Mouse (Mus musculus) kidney, adult 2 months (tissue): ENCODE measurements at regions not wholly inside any gene's neighbourhood (a gene's known extent, or its start where the extent isn't known, plus 50 kb on each side); places are given as distances from the start of the nearest gene placed in this dataset.

ENCODE experiments used
- CTCF ChIP-seq: fragments of 200-500 bp; conservative IDR thresholded peaks from 2 replicates; pipeline ENCODE4 v1.5.1; 2011; ENCODE audit warnings: low read depth, mild to moderate bottlenecking, control low read depth, low read length, moderate library complexity, mixed read lengths; ENCODE audit not compliant: insufficient read depth, insufficient read length
- POLR2A ChIP-seq: fragments of 200-500 bp; IDR thresholded peaks from one replicate; pipeline ENCODE4 v1.6.1; 2011; ENCODE audit warnings: low read depth, low read length, control low read depth

- TF ChIP-seq CTCF (no peak), POLR2A (no peak)
Measured at GRCm38 (mm10) chr5:37876240-37876639, 51.9 kb upstream of the Msx1 start.
